ENCODE assay signal across 10 mouse cellular contexts in the genomic region with DNA sequence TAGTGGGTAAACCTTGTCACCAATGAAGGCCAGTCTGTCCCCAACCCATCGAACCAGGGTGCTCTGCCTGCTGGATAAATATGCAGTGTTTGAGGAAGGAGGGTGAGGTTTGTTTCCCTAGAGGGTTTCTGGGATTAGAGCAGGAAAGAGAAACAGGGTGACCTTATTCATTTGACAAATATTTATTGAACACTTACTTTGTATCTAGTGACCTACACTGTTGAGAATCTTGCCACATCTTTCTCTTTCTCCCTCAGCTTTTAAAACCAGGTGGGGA. TPM values are rescaled to one million over a fixed set of nuclear protein-coding genes. Genes with fewer than 3 reads are reported as not detected.
DNase-seq lines count a peak whose midpoint lies in the region; ATAC-seq and TF ChIP-seq lines count a peak whose summit lies in the region.
"Had no signal": no experiment of that assay in that cellular context is flagged by ENCODE, and none has a peak within 500 bp of the region (broad histone marks: within the 10 kb centered on the region; RNA-seq: fewer than 3 reads in every experiment).

No protein-coding gene starts in this region.

- WGBS in heart, embryonic 10.5 days, result 14% methylated on average over 1 of the region's 1 CpGs
- WGBS in hindbrain, embryonic 11.5 days, result 57% methylated on average over 1 of the region's 1 CpGs
- 15% methylated on average over 1 of the region's 1 CpGs for WGBS in liver, postnatal 0 days (ENCODE audit: insufficient replicate concordance)

- no peaks in the 10 kb centered on the region for H3K9me3 ChIP-seq in heart, embryonic 10.5 days
- no peaks in the 10 kb centered on the region for H3K9me3 ChIP-seq in ES-Bruce4 (replicated peaks; ENCODE audit: control insufficient read depth, insufficient read depth, low read length, poor library complexity, severe bottlenecking)
- no peaks in the 10 kb centered on the region for H3K9me3 ChIP-seq in hindbrain, embryonic 11.5 days (ENCODE audit: control insufficient read depth, low read length)
- H3K9me3 ChIP-seq in liver, postnatal 0 days (ENCODE audit: low read length), result no peaks in the 10 kb centered on the region

- H3K9ac ChIP-seq in ES-Bruce4 (ENCODE audit: low read depth, poor library complexity, severe bottlenecking), result peak overlapping the region; percentile 85
- H3K9ac ChIP-seq in hindbrain, embryonic 11.5 days (ENCODE audit: low read depth, low read length), result 0 out of 2 replicates have a peak overlapping the region, but pooled peaks have one; percentile 24
- 0 out of 2 replicates have a peak overlapping the region, but pooled peaks have one; percentile 0 for H3K9ac ChIP-seq in liver, postnatal 0 days (replicated peaks)

- H3K4me1 ChIP-seq in heart, embryonic 10.5 days, result peaks cover 66% of the 10 kb centered on the region
- peaks cover 7% of the 10 kb centered on the region for H3K4me1 ChIP-seq in ES-Bruce4 (ENCODE audit: control insufficient read depth, insufficient read depth, low read length)
- peaks cover 19% of the 10 kb centered on the region for H3K4me1 ChIP-seq in hindbrain, embryonic 11.5 days (replicated peaks; ENCODE audit: control insufficient read depth, insufficient read depth, low read length)
- peaks cover 45% of the 10 kb centered on the region for H3K4me1 ChIP-seq in liver, postnatal 0 days (ENCODE audit: insufficient read depth)

- DNase-seq in heart, embryonic 10.5 days (ENCODE audit: low spot score), result no peak
- DNase-seq in heart, adult 9 months (ENCODE audit: low spot score in 2 of 2), result no peak
- DNase-seq in hindbrain, embryonic 11.5 days (ENCODE audit: low spot score), result no peak
- DNase-seq in liver, postnatal 0 days, result no peak
- no peak for DNase-seq in ovary, postnatal 10 days (ENCODE audit: low spot score)
- DNase-seq in spleen, postnatal 14 days (ENCODE audit: low spot score in 2 of 2), result no peak
- no peak for DNase-seq in adrenal gland, adult (ENCODE audit: inconsistent age in 2 of 2, low spot score in 1 of 2)
- DNase-seq: gastrocnemius, postnatal 14 days; thymus, adult 18-20 months had no signal

- TF ChIP-seq POLR2A in ES-Bruce4 (IDR thresholded peaks at IDR 0.05; ENCODE audit: insufficient read depth, low read length), result no peak

- TF ChIP-seq CTCF in ES-Bruce4 (IDR thresholded peaks at IDR 0.05; ENCODE audit: low read depth, low read length), result no peak
- TF ChIP-seq CTCF in liver, postnatal 0 days (IDR thresholded peaks at IDR 0.05; ENCODE audit: low read depth), result no peak

- ATAC-seq in hindbrain, embryonic 11.5 days (ENCODE audit: low FRiP score), result no peak
- ATAC-seq in liver, postnatal 0 days, result peak; percentile 3; the same call in 1 of the 2 replicates

- peak overlapping the region; percentile 17; the same call in 1 of the 2 replicates for H3K4me2 ChIP-seq in hindbrain, embryonic 11.5 days (replicated peaks; ENCODE audit: low read depth, low read length)
- H3K4me2 ChIP-seq in liver, postnatal 0 days (ENCODE audit: low read depth, low read length), result peak overlapping the region; percentile 95

- H3K4me3 ChIP-seq in heart, embryonic 10.5 days, result peak overlapping the region; percentile 97
- peak overlapping the region; percentile 63 for H3K4me3 ChIP-seq in ES-Bruce4 (ENCODE audit: low read depth, low read length)
- no peak overlapping the region for H3K4me3 ChIP-seq in hindbrain, embryonic 11.5 days (ENCODE audit: low read depth, low read length)
- no peak overlapping the region for H3K4me3 ChIP-seq in liver, postnatal 0 days (ENCODE audit: low read depth, low read length)

- no peak for TF ChIP-seq EP300 in ES-Bruce4 (IDR thresholded peaks at IDR 0.05; ENCODE audit: insufficient read depth, low read depth, low read length)
- no peak for TF ChIP-seq EP300 in liver, postnatal 0 days (IDR thresholded peaks at IDR 0.05; ENCODE audit: low read depth)

- peak overlapping the region; percentile 97 for H3K27ac ChIP-seq in heart, embryonic 10.5 days
- H3K27ac ChIP-seq in ES-Bruce4 (ENCODE audit: insufficient read depth, low read length), result peak overlapping the region; percentile 93
- no peak overlapping the region for H3K27ac ChIP-seq in hindbrain, embryonic 11.5 days (ENCODE audit: low read depth, low read length)
- peak overlapping the region; percentile 94 for H3K27ac ChIP-seq in liver, postnatal 0 days (ENCODE audit: low read depth)

- no peaks in the 10 kb centered on the region for H3K27me3 ChIP-seq in heart, embryonic 10.5 days (ENCODE audit: insufficient read depth, poor library complexity, severe bottlenecking)
- H3K27me3 ChIP-seq in ES-Bruce4 (ENCODE audit: control insufficient read depth, insufficient read depth, low read length, poor library complexity, severe bottlenecking), result no peaks in the 10 kb centered on the region
- no peaks in the 10 kb centered on the region for H3K27me3 ChIP-seq in hindbrain, embryonic 11.5 days (ENCODE audit: control insufficient read depth, insufficient read depth, low read length)
- no peaks in the 10 kb centered on the region for H3K27me3 ChIP-seq in liver, postnatal 0 days (ENCODE audit: insufficient read depth, low read length)

- peaks cover 4% of the 10 kb centered on the region for H3K36me3 ChIP-seq in heart, embryonic 10.5 days
- H3K36me3 ChIP-seq in ES-Bruce4 (ENCODE audit: control insufficient read depth, insufficient read depth, low read length, poor library complexity, severe bottlenecking), result peaks cover 4% of the 10 kb centered on the region
- H3K36me3 ChIP-seq in hindbrain, embryonic 11.5 days (ENCODE audit: control insufficient read depth, insufficient read depth, low read length), result 0 out of 2 replicates have a peak, but pooled peaks cover 2% of the 10 kb centered on the region
- H3K36me3 ChIP-seq in liver, postnatal 0 days (replicated peaks; ENCODE audit: insufficient read depth, low read length), result peaks cover 4% of the 10 kb centered on the region; the same call in 1 of the 2 replicates

RNA-seq across cellular contexts. Expression of gene Lasp1, which starts 3.3 kb away (rescaled TPM):
- polyA plus RNA-seq in heart, embryonic 10.5 days (2016; fragmentation: Nextera tagmentation; extraction: Ambion mirVana), result 50.8 and 65.1 TPM in 2 replicates
- polyA plus RNA-seq in ES-Bruce4 (2011; ENCODE audit: insufficient read depth, insufficient read length, low read depth, missing spikeins), result 228 and 231 TPM in 2 replicates
- polyA plus RNA-seq in hindbrain, embryonic 11.5 days (2014; fragmentation: Nextera tagmentation; extraction: Ambion mirVana), result 45.8 and 61.1 TPM in 2 replicates
- polyA plus RNA-seq in liver, postnatal 0 days (2015; fragmentation: Nextera tagmentation; extraction: Ambion mirVana), result 30.0 and 32.2 TPM in 2 replicates

RNA-seq across cellular contexts. Expression of gene Rpl23, which starts 19.9 kb away (rescaled TPM):
- polyA plus RNA-seq in heart, embryonic 10.5 days (2016; fragmentation: Nextera tagmentation; extraction: Ambion mirVana), result 387 and 414 TPM in 2 replicates
- polyA plus RNA-seq in ES-Bruce4 (2011; ENCODE audit: insufficient read depth, insufficient read length, low read depth, missing spikeins), result 777 and 842 TPM in 2 replicates
- 437 and 458 TPM in 2 replicates for polyA plus RNA-seq in hindbrain, embryonic 11.5 days (2014; fragmentation: Nextera tagmentation; extraction: Ambion mirVana)
- polyA plus RNA-seq in liver, postnatal 0 days (2015; fragmentation: Nextera tagmentation; extraction: Ambion mirVana), result 409 and 433 TPM in 2 replicates

RNA-seq across cellular contexts. Expression of gene 1700001P01Rik, which starts 26.4 kb away (rescaled TPM):
- 0.30 TPM in 1 of 2 replicates, not detected in the other for polyA plus RNA-seq in heart, embryonic 10.5 days (2016; fragmentation: Nextera tagmentation; extraction: Ambion mirVana)
- polyA plus RNA-seq in ES-Bruce4 (2011; ENCODE audit: insufficient read depth, insufficient read length, low read depth, missing spikeins), result 0.99 TPM in 1 of 2 replicates, not detected in the other
- polyA plus RNA-seq in hindbrain, embryonic 11.5 days (2014; fragmentation: Nextera tagmentation; extraction: Ambion mirVana), result 0.39 and 0.60 TPM in 2 replicates
- polyA plus RNA-seq in liver, postnatal 0 days (2015; fragmentation: Nextera tagmentation; extraction: Ambion mirVana), result not detected in 2 replicates

RNA-seq across cellular contexts. Expression of gene Cwc25, which starts 35.8 kb away (rescaled TPM):
- 11.6 and 17.0 TPM in 2 replicates for polyA plus RNA-seq in heart, embryonic 10.5 days (2016; fragmentation: Nextera tagmentation; extraction: Ambion mirVana)
- polyA plus RNA-seq in ES-Bruce4 (2011; ENCODE audit: insufficient read depth, insufficient read length, low read depth, missing spikeins), result 14.5 and 16.9 TPM in 2 replicates
- 13.1 and 17.0 TPM in 2 replicates for polyA plus RNA-seq in hindbrain, embryonic 11.5 days (2014; fragmentation: Nextera tagmentation; extraction: Ambion mirVana)
- 5.5 and 5.8 TPM in 2 replicates for polyA plus RNA-seq in liver, postnatal 0 days (2015; fragmentation: Nextera tagmentation; extraction: Ambion mirVana)

RNA-seq across cellular contexts. Expression of gene B230217C12Rik, which starts 38.4 kb away (rescaled TPM):
- polyA plus RNA-seq in heart, embryonic 10.5 days (2016; fragmentation: Nextera tagmentation; extraction: Ambion mirVana), result 9.2 and 9.6 TPM in 2 replicates
- polyA plus RNA-seq in ES-Bruce4 (2011; ENCODE audit: insufficient read depth, insufficient read length, low read depth, missing spikeins), result 2.8 and 3.4 TPM in 2 replicates
- polyA plus RNA-seq in hindbrain, embryonic 11.5 days (2014; fragmentation: Nextera tagmentation; extraction: Ambion mirVana), result 15.1 TPM in 2 replicates
- 0.25 and 0.28 TPM in 2 replicates for polyA plus RNA-seq in liver, postnatal 0 days (2015; fragmentation: Nextera tagmentation; extraction: Ambion mirVana)

Comparison
In these comparisons a context has a peak if more than half of its experiments do, and no peak if none do; other contexts are left out.
1. H3K4me3 ChIP-seq: peak in heart, embryonic 10.5 days (single experiment) and ES-Bruce4 (single experiment); none in hindbrain, embryonic 11.5 days (single experiment) and liver, postnatal 0 days (single experiment).
2. H3K9ac ChIP-seq: peak in every context shown above with its lines; median percentile 85 in ES-Bruce4; 24 in hindbrain, embryonic 11.5 days; 0 in liver, postnatal 0 days.